ENCODE assay signal across 8 mouse cellular contexts in genomic region chr12:113186326-113187010, GRCm38 (mm10). TPM values are rescaled to one million over a fixed set of nuclear protein-coding genes. Genes with fewer than 3 reads are reported as not detected.
A peak's percentile ranks its signal among the peaks of the same experiment; 100 is the strongest.
DNase-seq lines count a peak whose midpoint lies in the region; ATAC-seq and TF ChIP-seq lines count a peak whose summit lies in the region.

No protein-coding gene starts in this region.

- H3K4me1 ChIP-seq in kidney, embryonic 16.5 days (ENCODE audit: insufficient read depth, low read length), result peaks cover 22% of the 10 kb centered on the region
- H3K4me1 ChIP-seq in forebrain, postnatal 0 days (ENCODE audit: insufficient read depth), result peaks cover 9% of the 10 kb centered on the region
- peaks cover 24% of the 10 kb centered on the region for H3K4me1 ChIP-seq in midbrain, embryonic 12.5 days

- whole genome bisulfite sequencing in kidney, embryonic 16.5 days, result 36% methylated on average over 12 of the region's 12 CpGs
- WGBS in forebrain, postnatal 0 days, result 32% methylated on average over 12 of the region's 12 CpGs
- 36% methylated on average over 12 of the region's 12 CpGs for WGBS in midbrain, embryonic 12.5 days

- no peak for DNase-seq in kidney, adult 8-10 months
- peak; percentile 21 to 37 for DNase-seq in cerebellum, adult 18-20 months
- DNase-seq in forebrain, postnatal 0 days, result no peak
- no peak for DNase-seq in kidney, adult 18-20 months

- no peak for TF ChIP-seq CTCF in forebrain, postnatal 0 days (IDR thresholded peaks at IDR 0.05; ENCODE audit: low read depth)

- peak overlapping the region; percentile 66 for H3K4me3 ChIP-seq in kidney, embryonic 16.5 days (ENCODE audit: low read length)
- peak overlapping the region; percentile 72 for H3K4me3 ChIP-seq in forebrain, postnatal 0 days (ENCODE audit: low read depth, low read length)
- H3K4me3 ChIP-seq in midbrain, embryonic 12.5 days, result peak overlapping the region; percentile 68

- H3K27me3 ChIP-seq in kidney, embryonic 16.5 days (ENCODE audit: insufficient read depth, low read length), result peaks cover 11% of the 10 kb centered on the region
- H3K27me3 ChIP-seq in forebrain, postnatal 0 days (ENCODE audit: insufficient read depth, low read length), result no peaks in the 10 kb centered on the region
- H3K27me3 ChIP-seq in midbrain, embryonic 12.5 days, result peaks cover 18% of the 10 kb centered on the region

- H3K9me3 ChIP-seq in kidney, embryonic 16.5 days (ENCODE audit: low read length), result no peaks in the 10 kb centered on the region
- no peaks in the 10 kb centered on the region for H3K9me3 ChIP-seq in forebrain, postnatal 0 days (ENCODE audit: low read length)
- H3K9me3 ChIP-seq in midbrain, embryonic 12.5 days, result no peaks in the 10 kb centered on the region

- H3K36me3 ChIP-seq in kidney, embryonic 16.5 days (ENCODE audit: insufficient read depth, low read length), result 0 out of 2 replicates have a peak, but pooled peaks cover 11% of the 10 kb centered on the region
- H3K36me3 ChIP-seq in forebrain, postnatal 0 days (ENCODE audit: insufficient read depth), result peaks cover 32% of the 10 kb centered on the region
- peaks cover 29% of the 10 kb centered on the region for H3K36me3 ChIP-seq in midbrain, embryonic 12.5 days

- H3K9ac ChIP-seq in kidney, embryonic 16.5 days (replicated peaks; ENCODE audit: low read length), result peak overlapping the region; percentile 63
- H3K9ac ChIP-seq in forebrain, postnatal 0 days, result peak overlapping the region; percentile 84
- peak overlapping the region; percentile 80 for H3K9ac ChIP-seq in midbrain, embryonic 12.5 days (replicated peaks)

- no peak overlapping the region for H3K27ac ChIP-seq in kidney, embryonic 16.5 days (ENCODE audit: low read length)
- H3K27ac ChIP-seq in forebrain, postnatal 0 days (ENCODE audit: low read depth, low read length), result peak overlapping the region; percentile 74
- no peak overlapping the region for H3K27ac ChIP-seq in midbrain, embryonic 12.5 days (replicated peaks)

- H3K4me2 ChIP-seq in kidney, embryonic 16.5 days (replicated peaks; ENCODE audit: low read depth, low read length), result peak overlapping the region; percentile 91
- H3K4me2 ChIP-seq in forebrain, postnatal 0 days (ENCODE audit: low read depth), result peak overlapping the region; percentile 97
- peak overlapping the region; percentile 85 for H3K4me2 ChIP-seq in midbrain, embryonic 12.5 days (replicated peaks)

- ATAC-seq in kidney, embryonic 16.5 days (ENCODE audit: low FRiP score, low TSS enrichment), result no peak
- ATAC-seq in forebrain, postnatal 0 days, result 0 out of 2 replicates have a peak, but pooled peaks have one; percentile 14
- peak; percentile 13 for ATAC-seq in midbrain, embryonic 12.5 days (ENCODE audit: low FRiP score, low read depth)
- ATAC-seq in megakaryocyte, adult 5-6 weeks (ENCODE audit: poor library complexity, severe bottlenecking), result no peak
- no peak for ATAC-seq in monocyte, adult 5-6 weeks (replicated peaks; ENCODE audit: insufficient number of reproducible peaks, low FRiP score, low TSS enrichment, poor library complexity, severe bottlenecking)

RNA-seq across cellular contexts. Expression of gene Tmem121, which starts 0.7 kb away (rescaled TPM):
- 8.6 and 10.9 TPM in 2 replicates for polyA plus RNA-seq in kidney, embryonic 16.5 days (2015; fragmentation: Nextera tagmentation; extraction: Ambion mirVana)
- total RNA-seq in forebrain, postnatal 0 days (2014; rRNA removed), result 71.8 and 75.6 TPM in 2 replicates
- polyA plus RNA-seq in forebrain, postnatal 0 days (2015; fragmentation: Nextera tagmentation; extraction: Ambion mirVana), result 59.3 and 66.7 TPM in 2 replicates
- polyA plus RNA-seq in midbrain, embryonic 12.5 days (2016; fragmentation: Nextera tagmentation; extraction: Ambion mirVana), result 25.1 and 25.3 TPM in 2 replicates
- total RNA-seq in megakaryocyte, adult 5-6 weeks (2015), result 0.69 TPM in 1 of 2 replicates, not detected in the other
- not detected in 2 replicates for total RNA-seq in megakaryocyte, adult 5-6 weeks (2017)
- total RNA-seq in monocyte, adult 5-6 weeks (2017), result 0.19 TPM in 1 of 3 replicates, not detected in the others

RNA-seq across cellular contexts. Expression of gene Tedc1, which starts 30.2 kb away (rescaled TPM):
- 38.2 and 45.5 TPM in 2 replicates for polyA plus RNA-seq in kidney, embryonic 16.5 days (2015; fragmentation: Nextera tagmentation; extraction: Ambion mirVana)
- 7.8 and 8.6 TPM in 2 replicates for total RNA-seq in forebrain, postnatal 0 days (2014; rRNA removed)
- polyA plus RNA-seq in forebrain, postnatal 0 days (2015; fragmentation: Nextera tagmentation; extraction: Ambion mirVana), result 7.6 and 10.0 TPM in 2 replicates
- 43.5 and 44.3 TPM in 2 replicates for polyA plus RNA-seq in midbrain, embryonic 12.5 days (2016; fragmentation: Nextera tagmentation; extraction: Ambion mirVana)
- total RNA-seq in megakaryocyte, adult 5-6 weeks (2015), result 3.6 and 3.7 TPM in 2 replicates
- total RNA-seq in megakaryocyte, adult 5-6 weeks (2017), result 12.3 and 13.0 TPM in 2 replicates
- 3.6 to 8.8 TPM (median 4.8 TPM) in 3 replicates for total RNA-seq in monocyte, adult 5-6 weeks (2017)

RNA-seq across cellular contexts. Expression of gene Crip1, which starts 40.4 kb away (rescaled TPM):
- 270 and 293 TPM in 2 replicates for polyA plus RNA-seq in kidney, embryonic 16.5 days (2015; fragmentation: Nextera tagmentation; extraction: Ambion mirVana)
- 8.3 and 16.1 TPM in 2 replicates for total RNA-seq in forebrain, postnatal 0 days (2014; rRNA removed)
- polyA plus RNA-seq in forebrain, postnatal 0 days (2015; fragmentation: Nextera tagmentation; extraction: Ambion mirVana), result 28.9 and 47.1 TPM in 2 replicates
- polyA plus RNA-seq in midbrain, embryonic 12.5 days (2016; fragmentation: Nextera tagmentation; extraction: Ambion mirVana), result 70.4 and 86.3 TPM in 2 replicates
- 2,464 and 2,556 TPM in 2 replicates for total RNA-seq in megakaryocyte, adult 5-6 weeks (2015)
- 1,998 and 2,176 TPM in 2 replicates for total RNA-seq in megakaryocyte, adult 5-6 weeks (2017)
- total RNA-seq in monocyte, adult 5-6 weeks (2017), result 1,094 to 1,293 TPM (median 1,104 TPM) in 3 replicates

RNA-seq across cellular contexts. Expression of gene Crip2, which starts 46.4 kb away (rescaled TPM):
- 244 and 263 TPM in 2 replicates for polyA plus RNA-seq in kidney, embryonic 16.5 days (2015; fragmentation: Nextera tagmentation; extraction: Ambion mirVana)
- 191 and 198 TPM in 2 replicates for total RNA-seq in forebrain, postnatal 0 days (2014; rRNA removed)
- polyA plus RNA-seq in forebrain, postnatal 0 days (2015; fragmentation: Nextera tagmentation; extraction: Ambion mirVana), result 533 and 584 TPM in 2 replicates
- 257 and 284 TPM in 2 replicates for polyA plus RNA-seq in midbrain, embryonic 12.5 days (2016; fragmentation: Nextera tagmentation; extraction: Ambion mirVana)
- total RNA-seq in megakaryocyte, adult 5-6 weeks (2015), result 0.38 and 2.0 TPM in 2 replicates
- total RNA-seq in megakaryocyte, adult 5-6 weeks (2017), result 2.1 TPM in 1 of 2 replicates, not detected in the other
- total RNA-seq in monocyte, adult 5-6 weeks (2017), result 0.57 to 1.7 TPM in 2 of 3 replicates, not detected in the other

Comparison
In these comparisons a context has a peak if more than half of its experiments do, and no peak if none do; other contexts are left out.
1. ATAC-seq: peak in forebrain, postnatal 0 days (single experiment) and midbrain, embryonic 12.5 days (single experiment); none in kidney, embryonic 16.5 days (single experiment), megakaryocyte, adult 5-6 weeks (single experiment) and monocyte, adult 5-6 weeks (single experiment).
2. DNase-seq: peak in cerebellum, adult 18-20 months (2 of 2); none in kidney, adult 8-10 months (0 of 2), forebrain, postnatal 0 days (single experiment) and kidney, adult 18-20 months (single experiment).
3. RNA of gene Tmem121, which starts 0.7 kb away (total RNA-seq): 71.8 to 75.6 TPM in forebrain, postnatal 0 days; 0.69 TPM in megakaryocyte, adult 5-6 weeks and 0.19 TPM in monocyte, adult 5-6 weeks; every median in the first group is over 10 times any median in the second.
4. RNA of gene Crip1, which starts 40.4 kb away (total RNA-seq): 1,998 to 2,556 TPM in megakaryocyte, adult 5-6 weeks and 1,094 to 1,293 TPM in monocyte, adult 5-6 weeks; 8.3 to 16.1 TPM in forebrain, postnatal 0 days; every median in the first group is over 10 times any median in the second.
5. Peak in every context shown above with its lines, with median percentiles within 50 percentile points of each other: H3K4me2 ChIP-seq, H3K4me3 ChIP-seq and H3K9ac ChIP-seq.